Mouse (Mus musculus): ENCODE results near the gene Mael. TPM values are rescaled to one million over a fixed set of nuclear protein-coding genes. Genes with fewer than 3 reads are reported as not detected.

The Mael gene
- polyA plus RNA-seq, 1 experiment from 2014 or later = not detected

- Histone ChIP-seq H3K9me3 (replicated peaks) (no peaks in the 10 kb centered on the region), H3K36me3 (no peaks in the 10 kb centered on the region), H3K9ac (no peak overlapping the region), H3K27ac (replicated peaks) (no peak overlapping the region), H3K27me3 (peaks cover 22% of the 10 kb centered on the region), H3K4me2 (replicated peaks) (peak overlapping the region; percentile 39; the same call in 1 of the 2 replicates), H3K4me3 (replicated peaks) (no peak overlapping the region), H3K4me1 (peaks cover 10% of the 10 kb centered on the region)
- no peak for ATAC-seq (ENCODE audit: insufficient number of reproducible peaks, low FRiP score, low TSS enrichment, low read depth)
- WGBS = 10% methylated on average over 18 of the region's 18 CpGs
These were observed 85.0 kb downstream of the Mael start for GRCm38 (mm10) chr1:166153351-166154120.

DNA sequence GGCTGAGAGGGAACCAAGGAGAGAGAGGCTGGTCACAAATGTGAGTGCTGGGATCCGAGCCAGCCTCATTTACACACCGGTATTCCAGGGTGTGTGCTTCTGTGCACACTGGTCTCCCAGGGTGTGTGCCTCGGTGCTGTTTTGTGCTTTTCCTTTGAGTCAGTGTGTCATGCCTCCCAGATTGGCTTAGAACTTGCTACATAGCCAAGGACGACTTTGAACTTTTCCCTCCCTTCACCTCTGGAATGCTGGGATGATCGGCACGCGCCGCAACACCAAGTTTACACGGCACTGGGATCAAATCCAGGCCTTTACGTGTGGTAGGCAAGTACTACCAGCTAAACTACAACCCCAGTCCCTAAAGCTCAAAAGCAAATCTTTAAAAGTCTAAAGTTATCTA, 86.5 kb downstream of the Mael start:
- Histone ChIP-seq H3K4me3 (replicated peaks) (no peak overlapping the region), H3K27me3 (peaks cover 22% of the 10 kb centered on the region), H3K27ac (replicated peaks) (no peak overlapping the region), H3K4me1 (peaks cover 10% of the 10 kb centered on the region), H3K36me3 (no peaks in the 10 kb centered on the region), H3K9ac (no peak overlapping the region), H3K4me2 (replicated peaks) (no peak overlapping the region), H3K9me3 (replicated peaks) (no peaks in the 10 kb centered on the region)
- WGBS = 87% methylated on average over 10 of the region's 10 CpGs
- no peak for ATAC-seq (ENCODE audit: insufficient number of reproducible peaks, low FRiP score, low TSS enrichment, low read depth)

- Histone ChIP-seq H3K27ac (replicated peaks) (no peak overlapping the region), H3K4me3 (replicated peaks) (no peak overlapping the region), H3K9me3 (replicated peaks) (no peaks in the 10 kb centered on the region), H3K27me3 (peaks cover 22% of the 10 kb centered on the region), H3K36me3 (no peaks in the 10 kb centered on the region), H3K9ac (no peak overlapping the region), H3K4me1 (peaks cover 10% of the 10 kb centered on the region), H3K4me2 (replicated peaks) (no peak overlapping the region)
- WGBS = 59% methylated on average over 11 of the region's 11 CpGs
- no peak for ATAC-seq (ENCODE audit: insufficient number of reproducible peaks, low FRiP score, low TSS enrichment, low read depth)
These were observed 87.2 kb downstream of the Mael start for GRCm38 (mm10) chr1:166151341-166151740.

Other genes with a start within 250 kb of the Mael start
- 10.7 and 11.3 TPM in 2 replicates for gene Pou2f1, start 236.1 kb downstream of the Mael start, polyA plus RNA-seq (2015; fragmentation: Nextera tagmentation; extraction: Ambion mirVana)
- gene Dusp27, start 110.8 kb downstream of the Mael start, polyA plus RNA-seq (2015; fragmentation: Nextera tagmentation; extraction: Ambion mirVana) = 6.4 and 9.0 TPM in 2 replicates
- 0.18 and 0.40 TPM in 2 replicates for gene Gpa33, start 108.5 kb downstream of the Mael start, polyA plus RNA-seq (2015; fragmentation: Nextera tagmentation; extraction: Ambion mirVana)
- 0.55 and 0.75 TPM in 2 replicates for gene Ildr2, start 15.4 kb upstream of the Mael start, polyA plus RNA-seq (2015; fragmentation: Nextera tagmentation; extraction: Ambion mirVana)
- gene Tada1, start 140.3 kb upstream of the Mael start, polyA plus RNA-seq (2015; fragmentation: Nextera tagmentation; extraction: Ambion mirVana) = 52.2 and 53.6 TPM in 2 replicates
- gene Pogk, start 171.1 kb upstream of the Mael start, polyA plus RNA-seq (2015; fragmentation: Nextera tagmentation; extraction: Ambion mirVana) = 17.6 and 18.7 TPM in 2 replicates